Mouse (Mus musculus): Measurements from ENCODE around the gene R3hdm4.

- TF ChIP-seq POLR2A (IDR thresholded peaks at IDR 0.05; ENCODE audit: extremely low read depth, insufficient read depth, low read length) (no peak), CTCF (IDR thresholded peaks at IDR 0.05; ENCODE audit: extremely low read depth, insufficient read depth, low read length) (no peak)
Observed at GRCm38 (mm10) chr10:79866601-79867000, 54.4 kb downstream of the R3hdm4 start.

Measured in cortical plate, adult 2 months (tissue).